Mouse (Mus musculus) cortical plate, adult 2 months (tissue): ENCODE data around the gene Vwf.

Experiments
- CTCF ChIP-seq: fragments of 200-500 bp; IDR thresholded peaks from 2 replicates; pipeline ENCODE4 v1.5.1; 2011; ENCODE audit warnings: mild to moderate bottlenecking, control low read depth, low read length; ENCODE audit not compliant: insufficient read depth; ENCODE audit errors: extremely low read depth
- POLR2A ChIP-seq: fragments of 200-500 bp; IDR thresholded peaks from 2 replicates; pipeline ENCODE4 v1.6.1; 2011; ENCODE audit warnings: mild to moderate bottlenecking, low read length, control low read depth; ENCODE audit not compliant: insufficient read depth; ENCODE audit errors: extremely low read depth

DNA sequence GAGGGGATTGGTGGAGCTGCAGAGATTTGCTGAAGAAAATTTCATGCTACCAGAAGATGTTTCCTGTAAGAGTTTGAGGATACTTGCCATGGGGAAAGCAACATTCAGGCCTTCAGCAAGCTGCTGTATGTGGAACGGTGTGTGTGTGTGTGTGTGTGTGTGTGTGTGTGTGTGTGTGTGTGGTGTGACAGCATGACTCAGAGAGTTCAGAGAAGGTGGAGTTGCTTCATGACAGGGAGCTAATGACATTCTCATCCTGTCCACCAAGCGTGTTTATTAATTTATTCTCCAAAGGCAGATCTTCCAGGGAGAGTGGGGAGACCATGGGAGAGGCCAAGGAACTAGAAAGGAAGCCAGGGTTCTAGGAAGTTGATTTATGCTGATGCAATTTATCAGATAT lies 117.3 kb downstream of the Vwf start:
- TF ChIP-seq CTCF (no peak), POLR2A (no peak)
